Mouse (Mus musculus) C2C12 (cell line): ENCODE results near the gene Tmppe.

Experiments
- CEBPB ChIP-seq: IDR thresholded peaks from one replicate; pipeline ENCODE4 v1.6.1; 2011; ENCODE audit warnings: low read depth, mild to moderate bottlenecking, control low read depth, moderate library complexity
- CTCF ChIP-seq: IDR thresholded peaks from one replicate; pipeline ENCODE4 v1.5.1; 2011; ENCODE audit not compliant: control insufficient read depth, insufficient read depth, insufficient read length
- FOSL1 ChIP-seq: IDR thresholded peaks from one replicate; pipeline ENCODE4 v1.8.0; 2011; ENCODE audit warnings: mild to moderate bottlenecking, low read length; ENCODE audit not compliant: poor library complexity, insufficient read depth, severe bottlenecking
- MAX ChIP-seq: IDR thresholded peaks from one replicate; pipeline ENCODE4 v1.6.1; 2011; ENCODE audit warnings: mild to moderate bottlenecking, control low read depth
- MYOD1 ChIP-seq: IDR thresholded peaks from one replicate; pipeline ENCODE4 v1.6.1; 2011; ENCODE audit warnings: low read depth; ENCODE audit not compliant: control insufficient read depth, insufficient read length
- MYOG ChIP-seq: IDR thresholded peaks from one replicate; pipeline ENCODE4 v1.6.1; 2011; ENCODE audit not compliant: control insufficient read depth, insufficient read length; ENCODE audit errors: extremely low read depth
- USF1 ChIP-seq: IDR thresholded peaks from one replicate; pipeline ENCODE4 v1.6.1; 2011; ENCODE audit warnings: low read depth, mild to moderate bottlenecking, control low read depth, moderate library complexity

- TF ChIP-seq CTCF, result peak; percentile 74
- TF ChIP-seq MYOG, result no peak
- TF ChIP-seq MYOD1, result no peak
- TF ChIP-seq MAX, result no peak
- TF ChIP-seq USF1, result no peak
- TF ChIP-seq CEBPB, result no peak
- no peak for TF ChIP-seq FOSL1
Measured at GRCm38 (mm10) chr9:114415701-114416100, 14.8 kb downstream of the Tmppe start.
